Mouse (Mus musculus) G1E (cell line): ENCODE data around the gene Zfp184. TPM values are rescaled to one million over a fixed set of nuclear protein-coding genes. Genes with fewer than 3 reads are reported as not detected.
"Not testable (repeated sequence)": the region's sequence is repeated elsewhere in the genome, so short reads cannot be mapped to it uniquely, and the experiment has no call there.

Experiments used
- ATAC-seq: 2 replicates; pipeline ENCODE4 v1.8.0; 2016; ENCODE audit warnings: mild to moderate bottlenecking; ENCODE audit not compliant: insufficient number of reproducible peaks, poor library complexity, low FRiP score, severe bottlenecking; ENCODE audit errors: extremely low read depth
- DNase-seq: peaks from one replicate; pipeline ENCODE4 v3.0.0; 2012; ENCODE audit warnings: low spot score
- H3K27me3 ChIP-seq: 2 replicates; pipeline ENCODE4 v1.6.1; 2012; ENCODE audit warnings: mild to moderate bottlenecking, low read length, inconsistent platforms; ENCODE audit not compliant: insufficient read depth
- H3K36me3 ChIP-seq: replicated peaks from 2 replicates; pipeline ENCODE3; 2012; ENCODE audit warnings: mild to moderate bottlenecking, inconsistent platforms
- H3K4me1 ChIP-seq: 2 replicates; pipeline ENCODE4 v1.6.1; 2012; ENCODE audit warnings: low read depth, low read length, inconsistent platforms, mixed read lengths; ENCODE audit not compliant: insufficient read depth
- H3K4me3 ChIP-seq: 2 replicates; pipeline ENCODE4 v1.5.1; 2012; ENCODE audit warnings: low read depth, mild to moderate bottlenecking, inconsistent platforms, low read length, moderate library complexity, mixed read lengths
- H3K9me3 ChIP-seq: replicated peaks from 2 replicates; pipeline ENCODE4 v1.6.1; 2012; ENCODE audit warnings: inconsistent platforms
- CTCF ChIP-seq: IDR thresholded peaks from 2 replicates; pipeline ENCODE4 v1.5.1; 2012; ENCODE audit warnings: low read depth, low read length, inconsistent platforms, mixed read lengths
- GATA1 ChIP-seq: IDR thresholded peaks from 2 replicates; pipeline ENCODE4 v1.6.1; 2012; ENCODE audit warnings: borderline replicate concordance, low read length, inconsistent platforms, mixed read lengths
- GATA2 ChIP-seq: IDR thresholded peaks from 2 replicates; pipeline ENCODE4 v1.6.1; 2012; ENCODE audit warnings: low read depth, low read length, inconsistent platforms, borderline replicate concordance
- POLR2AphosphoS5 ChIP-seq: IDR thresholded peaks from 2 replicates; pipeline ENCODE4 v1.6.1; 2012; ENCODE audit warnings: low read depth, low read length, inconsistent platforms; ENCODE audit not compliant: insufficient replicate concordance
- TAL1 ChIP-seq: conservative IDR thresholded peaks from 2 replicates; pipeline ENCODE4 v1.6.1; 2012; ENCODE audit warnings: low read depth, low read length, inconsistent platforms, mixed read lengths
- polyA plus RNA-seq: library from polyadenylated mRNA; stranded (reverse); fragments of >175 nt; gene quantifications from 2 replicates; pipeline ENCODE4 v1.2.3, GENCODE M21; 2012
- total RNA-seq, 2 experiments: library from RNA; stranded (forward) in 1 of 2; stranded (reverse) in 1 of 2; fragments of 200-1000 nt in 1 of 2; fragments of >200 nt in 1 of 2; fragmentation: Nextera tagmentation in 1 of 2; gene quantifications; 2 replicates each; pipeline ENCODE4 v1.2.3; 2014 to 2017

The Zfp184 gene
- total and polyA plus RNA-seq, 3 experiments, result 0.26 to 20.1 (median 3.6) TPM

GRCm38 (mm10) chr13:21906301-21906700, 38.6 kb upstream of the Zfp184 start:
- DNase-seq, result no peak
- no peak overlapping the region for H3K4me3 ChIP-seq
- TF ChIP-seq TAL1, result no peak
- TF ChIP-seq GATA1, result no peak
- no peak for TF ChIP-seq POLR2AphosphoS5
- TF ChIP-seq GATA2, result no peak
- no peak for TF ChIP-seq CTCF
- ATAC-seq, result no peak
- H3K27me3 ChIP-seq, result peaks cover 8% of the 10 kb centered on the region
- no peaks in the 10 kb centered on the region for H3K36me3 ChIP-seq
- no peaks in the 10 kb centered on the region for H3K9me3 ChIP-seq
- H3K4me1 ChIP-seq, result peaks cover 42% of the 10 kb centered on the region

DNA sequence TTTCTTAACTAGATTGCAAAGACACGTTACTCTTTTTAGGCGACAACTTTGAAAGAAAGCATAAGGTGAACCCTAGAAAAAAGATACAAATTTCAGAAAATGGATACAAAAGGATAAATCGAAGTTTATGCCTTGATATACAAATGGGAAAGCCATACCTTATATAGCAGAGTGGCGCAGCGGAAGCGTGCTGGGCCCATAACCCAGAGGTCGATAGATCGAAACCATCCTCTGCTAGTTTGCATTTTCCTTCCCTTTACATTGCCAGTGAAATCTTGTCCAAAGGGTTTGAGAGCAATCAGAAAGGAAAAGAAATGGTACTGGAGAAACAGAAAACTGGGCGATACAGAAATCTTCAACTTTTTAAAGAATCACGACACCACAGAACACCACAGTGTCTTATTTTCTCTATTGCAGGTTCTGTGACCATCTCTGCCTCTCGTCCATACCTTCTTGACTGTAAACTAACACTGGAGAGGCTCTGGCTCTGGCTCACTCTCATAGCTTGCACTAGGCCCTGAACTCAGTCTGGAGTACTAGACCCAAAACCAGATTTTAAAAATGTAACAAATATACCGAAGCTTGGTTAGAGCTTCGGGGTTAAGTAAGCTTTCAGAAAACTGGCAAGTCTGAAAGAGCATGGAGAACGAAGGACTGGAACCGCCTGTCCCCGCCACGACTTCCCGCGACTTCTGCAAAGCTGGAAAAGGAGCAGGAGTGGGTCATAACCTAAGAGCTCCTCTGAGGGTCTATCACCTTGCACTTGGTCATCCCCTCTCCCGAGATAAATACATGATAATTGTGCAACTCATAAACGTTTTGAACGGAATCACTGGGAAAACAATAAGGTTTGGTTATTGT, 37.7 kb upstream of the Zfp184 start:
- Histone ChIP-seq H3K9me3 (no peaks in the 10 kb centered on the region), H3K36me3 (no peaks in the 10 kb centered on the region), H3K4me1 (peaks cover 43% of the 10 kb centered on the region), H3K27me3 (peaks cover 8% of the 10 kb centered on the region), H3K4me3 (peak overlapping the region; percentile 55; the same call in 1 of the 2 replicates)
- DNase-seq, result no peak
- ATAC-seq, result no peak
- TF ChIP-seq GATA2, result no peak
- no peak for TF ChIP-seq POLR2AphosphoS5
- no peak for TF ChIP-seq GATA1
- TF ChIP-seq CTCF, result no peak

DNA sequence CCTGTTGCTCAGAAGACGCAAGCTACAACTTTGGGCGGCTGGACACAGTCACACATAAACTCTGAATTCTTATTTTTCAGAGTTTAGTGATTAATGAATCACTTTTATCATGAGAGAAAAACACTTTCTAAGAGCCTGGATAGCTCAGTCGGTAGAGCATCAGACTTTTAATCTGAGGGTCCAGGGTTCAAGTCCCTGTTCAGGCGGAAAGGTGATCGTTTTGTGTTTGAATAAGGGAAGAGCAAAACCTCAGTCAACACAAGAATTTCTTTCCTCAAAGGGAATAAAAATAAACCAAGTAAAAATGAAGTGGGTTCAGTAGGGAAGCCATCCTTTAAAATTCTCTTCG, 37.1 kb upstream of the Zfp184 start:
- Histone ChIP-seq H3K4me1 (peaks cover 39% of the 10 kb centered on the region), H3K4me3 (peak overlapping the region; percentile 55; the same call in 1 of the 2 replicates)
- not testable (repeated sequence) for H3K36me3 ChIP-seq, H3K27me3 ChIP-seq, H3K9me3 ChIP-seq, ATAC-seq, DNase-seq

DNA sequence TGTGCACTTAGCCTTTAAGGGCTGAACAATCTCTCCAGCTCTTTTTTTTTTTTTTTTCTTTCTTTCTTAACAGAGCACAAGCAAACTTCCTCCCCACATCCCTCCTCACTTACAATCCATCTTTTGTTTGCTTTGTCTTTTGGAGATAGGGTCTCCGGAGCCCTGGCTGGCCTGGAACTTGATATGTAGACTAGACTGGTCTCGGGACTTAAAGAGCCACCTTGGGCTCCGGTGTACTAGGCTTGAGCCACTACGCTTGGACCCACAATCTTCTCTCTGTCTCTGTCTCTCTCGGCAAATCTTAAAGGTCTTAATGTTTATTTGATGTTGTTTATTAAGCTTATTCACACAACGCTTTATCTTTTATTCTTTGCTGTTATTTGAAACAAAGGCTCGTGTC, 34.2 kb upstream of the Zfp184 start:
- Histone ChIP-seq H3K4me3 (peak overlapping the region; percentile 57; the same call in 1 of the 2 replicates), H3K9me3 (no peaks in the 10 kb centered on the region), H3K27me3 (peaks cover 2% of the 10 kb centered on the region; the same call in 1 of the 2 replicates), H3K4me1 (peaks cover 47% of the 10 kb centered on the region), H3K36me3 (no peaks in the 10 kb centered on the region)
- DNase-seq (no peak), ATAC-seq (no peak)
- TF ChIP-seq GATA1 (no peak), GATA2 (no peak), TAL1 (no peak), POLR2AphosphoS5 (no peak), CTCF (no peak)

DNA sequence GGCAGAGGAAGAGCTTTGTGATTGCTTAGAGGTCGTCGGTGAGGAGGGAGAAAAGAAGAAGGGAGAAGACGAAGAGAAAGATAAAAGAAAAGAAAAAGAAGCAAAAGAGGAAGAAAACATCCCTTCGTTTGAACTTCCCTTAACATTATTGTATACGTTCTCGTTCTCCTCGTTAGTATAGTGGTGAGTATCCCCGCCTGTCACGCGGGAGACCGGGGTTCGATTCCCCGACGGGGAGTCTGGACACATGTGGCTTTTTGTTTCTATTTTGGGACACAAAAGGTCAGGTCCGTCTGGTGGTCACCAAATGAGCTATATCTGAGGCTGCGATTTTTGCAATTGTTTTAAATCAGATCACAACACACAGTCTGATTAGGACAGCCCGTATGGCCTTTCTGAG, 33.7 kb upstream of the Zfp184 start:
- no peak for DNase-seq
- Histone ChIP-seq H3K27me3 (no peaks in the 10 kb centered on the region), H3K4me1 (peaks cover 51% of the 10 kb centered on the region), H3K4me3 (peak overlapping the region; percentile 57; the same call in 1 of the 2 replicates), H3K36me3 (no peaks in the 10 kb centered on the region), H3K9me3 (no peaks in the 10 kb centered on the region)
- no peak for ATAC-seq
- TF ChIP-seq POLR2AphosphoS5 (no peak), GATA2 (no peak), CTCF (no peak), TAL1 (no peak), GATA1 (no peak)

GRCm38 (mm10) chr13:21913854-21914253, 31.0 kb upstream of the Zfp184 start:
- DNase-seq (no peak), ATAC-seq (no peak)
- peaks cover 51% of the 10 kb centered on the region for H3K4me1 ChIP-seq
- H3K9me3 ChIP-seq, result no peaks in the 10 kb centered on the region
- H3K27me3 ChIP-seq, result no peaks in the 10 kb centered on the region
- H3K4me3 ChIP-seq, result peak overlapping the region; percentile 64
- no peaks in the 10 kb centered on the region for H3K36me3 ChIP-seq
- TF ChIP-seq TAL1 (no peak), GATA2 (no peak), POLR2AphosphoS5 (no peak), CTCF (no peak), GATA1 (no peak)
